Mouse (Mus musculus) cerebellum, adult 11-12 months (tissue): Measurements from ENCODE around the gene Aadacl2.

Source experiments
- DNase-seq: peaks from one replicate; pipeline ENCODE4 v3.0.0; 2022

The Aadacl2 gene

DNA sequence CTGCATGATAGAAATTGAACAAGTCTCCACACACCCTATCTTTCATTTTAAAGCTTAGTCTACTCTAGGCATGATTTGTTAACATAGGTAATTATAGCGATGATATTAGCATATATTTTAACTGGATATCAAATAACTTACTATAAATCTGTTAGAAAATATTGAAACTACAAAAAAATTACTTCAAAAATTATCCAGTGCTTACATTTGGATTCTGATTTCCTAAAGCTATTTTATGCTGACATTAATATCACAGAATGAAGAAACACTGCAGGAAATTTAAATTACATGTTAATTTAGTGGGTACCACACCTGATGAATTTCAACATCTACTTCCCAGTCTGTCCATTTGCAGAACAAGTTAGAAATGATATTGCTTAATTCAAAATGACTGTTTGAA lies at the start of gene Aadacl2:
Aadacl2 (plus strand) TSS at position 301 of the 400 bp plus-strand sequence.
- no peak for DNase-seq

DNA sequence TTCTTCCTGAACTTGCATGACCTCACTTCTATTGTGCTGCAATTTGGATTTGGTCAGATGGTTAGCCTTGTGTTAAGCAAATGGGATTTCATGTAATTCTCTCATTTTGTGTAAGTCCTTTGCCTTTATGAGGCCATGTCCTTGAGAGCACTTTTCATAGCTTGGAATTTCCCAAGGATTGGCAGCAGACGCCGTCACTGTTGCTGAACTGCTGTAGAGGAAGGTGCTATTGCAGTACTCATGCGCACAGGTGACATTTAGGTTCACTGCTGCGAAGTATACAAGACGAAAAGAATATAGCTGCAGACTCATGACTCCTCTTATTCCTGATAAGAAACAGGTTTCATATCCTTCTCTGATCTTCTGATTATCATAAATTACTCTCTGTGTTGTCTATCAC lies 35.7 kb upstream of the Aadacl2 start:
- no peak for DNase-seq

DNA sequence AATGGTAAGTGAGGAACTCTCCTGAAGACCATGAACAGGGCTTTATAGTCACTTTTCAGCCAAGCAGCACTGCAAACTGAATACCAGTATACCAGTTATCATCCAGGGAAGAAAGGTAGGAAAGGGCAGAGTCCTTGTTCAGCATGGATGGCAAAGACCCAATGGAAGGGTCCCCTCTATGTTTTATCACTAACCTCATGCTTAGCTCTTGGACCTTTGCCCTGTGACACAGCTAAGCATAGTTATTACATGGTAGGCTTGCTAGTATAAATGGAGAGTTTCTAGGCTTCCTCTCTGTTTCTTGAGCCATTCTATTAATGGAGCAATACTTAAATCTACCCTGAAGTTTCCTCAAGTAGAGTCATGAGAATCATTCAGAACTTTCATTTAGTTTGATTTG lies 32.0 kb upstream of the Aadacl2 start:
- DNase-seq: no peak

DNA sequence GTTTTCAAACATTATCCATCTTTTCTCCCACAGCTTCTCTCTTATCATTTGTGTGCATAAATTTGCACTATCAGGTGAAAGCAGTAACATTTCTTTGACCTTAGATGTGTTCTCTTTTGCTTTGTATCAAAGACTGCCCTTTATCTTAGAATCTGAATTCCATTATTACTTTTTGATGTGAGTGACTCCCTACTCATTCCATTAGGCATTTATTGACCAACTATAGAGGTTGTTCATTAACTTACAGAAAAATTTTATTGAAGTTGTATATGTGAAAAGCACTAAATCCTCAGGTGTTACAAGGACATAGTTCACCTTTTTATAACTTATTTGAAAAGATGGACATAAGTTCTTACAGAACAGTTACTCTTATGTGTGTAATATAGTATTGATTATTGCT lies 2.9 kb upstream of the Aadacl2 start:
- DNase-seq: no peak

- DNase-seq: no peak
Measured at GRCm38 (mm10) chr3:60025417-60025816, 18.9 kb downstream of the Aadacl2 start, which contains the start of gene Aadac. Gene Aadac, plus strand, starts transcription at chr3:60025717.

DNA sequence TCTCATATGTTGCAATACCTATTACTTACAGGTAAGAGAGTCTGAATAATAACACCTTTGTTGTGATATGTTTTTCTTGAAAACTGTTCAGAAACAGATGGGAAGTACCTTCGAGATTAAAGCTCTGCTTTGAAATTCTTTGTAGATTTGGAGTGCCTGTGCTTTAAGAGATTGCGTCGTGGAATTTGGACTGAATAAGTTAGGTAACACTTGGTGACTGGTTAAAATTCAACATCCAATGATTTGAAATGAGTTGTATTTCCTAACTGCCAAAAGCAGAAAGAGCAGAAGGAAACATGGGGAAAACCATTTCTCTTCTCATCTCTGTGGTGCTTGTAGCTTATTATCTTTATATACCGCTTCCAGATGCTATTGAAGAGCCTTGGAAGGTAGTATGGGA lies 25.0 kb downstream of the Aadacl2 start:
- no peak for DNase-seq

GRCm38 (mm10) chr3:60046221-60046913 lies 39.8 kb downstream of the Aadacl2 start:
- no peak for DNase-seq

GRCm38 (mm10) chr3:60053231-60053927 lies 46.8 kb downstream of the Aadacl2 start:
- no peak for DNase-seq

GRCm38 (mm10) chr3:60053931-60054330 lies 47.4 kb downstream of the Aadacl2 start:
- no peak for DNase-seq

DNA sequence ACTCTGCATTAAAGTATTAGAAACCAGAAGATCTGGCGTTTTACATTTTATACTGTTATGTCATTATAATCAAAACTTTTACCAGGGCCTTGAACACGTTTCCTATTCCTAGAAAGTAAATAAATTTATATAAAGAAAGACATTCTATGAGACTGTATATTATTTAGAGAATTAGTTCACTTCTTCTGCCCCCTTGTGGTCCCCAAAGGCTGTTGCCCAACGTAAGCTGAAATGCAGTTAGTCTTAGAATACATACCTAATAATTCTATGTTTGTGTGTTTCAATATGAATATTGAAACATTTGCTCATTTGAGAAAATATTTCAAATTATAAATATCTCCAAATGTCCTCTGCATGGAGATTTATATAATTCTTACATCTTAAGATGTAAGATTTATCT lies 49.9 kb downstream of the Aadacl2 start:
- DNase-seq: no peak

GRCm38 (mm10) chr3:60057070-60057808 lies 50.7 kb downstream of the Aadacl2 start:
- peak; percentile 55 for DNase-seq

DNA sequence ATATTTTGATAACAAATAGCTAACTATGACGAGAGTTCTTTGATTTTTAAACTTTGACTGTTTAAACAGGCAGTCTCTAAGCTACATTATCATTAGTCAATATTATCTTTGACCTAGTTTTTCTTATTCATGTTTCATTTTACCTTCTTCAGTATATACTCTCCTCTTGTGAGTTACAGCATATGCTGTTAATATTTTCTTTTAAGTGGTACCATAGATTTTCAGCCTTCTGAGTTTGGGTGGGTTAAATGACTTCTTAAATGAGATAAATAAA lies 51.2 kb downstream of the Aadacl2 start:
- no peak for DNase-seq
